Mouse (Mus musculus) cerebellum, adult 2 months (tissue): ENCODE data around the gene Cideb.

Source experiments
- CTCF ChIP-seq: fragments of 200-500 bp; IDR thresholded peaks from 2 replicates; pipeline ENCODE4 v1.5.1; 2011; ENCODE audit warnings: low read depth, mild to moderate bottlenecking, control low read depth, low read length, moderate library complexity, borderline replicate concordance; ENCODE audit not compliant: insufficient read depth
- POLR2A ChIP-seq: fragments of 200-500 bp; IDR thresholded peaks from 2 replicates; pipeline ENCODE4 v1.6.1; 2011; ENCODE audit warnings: low read length, control low read depth, borderline replicate concordance; ENCODE audit not compliant: insufficient read depth

- no peak for TF ChIP-seq CTCF
- no peak for TF ChIP-seq POLR2A
These were observed 26.9 kb upstream of the Cideb start for GRCm38 (mm10) chr14:55785195-55785594.
